Mouse (Mus musculus): ENCODE data around the gene Enpep.

Gene Enpep

DNA sequence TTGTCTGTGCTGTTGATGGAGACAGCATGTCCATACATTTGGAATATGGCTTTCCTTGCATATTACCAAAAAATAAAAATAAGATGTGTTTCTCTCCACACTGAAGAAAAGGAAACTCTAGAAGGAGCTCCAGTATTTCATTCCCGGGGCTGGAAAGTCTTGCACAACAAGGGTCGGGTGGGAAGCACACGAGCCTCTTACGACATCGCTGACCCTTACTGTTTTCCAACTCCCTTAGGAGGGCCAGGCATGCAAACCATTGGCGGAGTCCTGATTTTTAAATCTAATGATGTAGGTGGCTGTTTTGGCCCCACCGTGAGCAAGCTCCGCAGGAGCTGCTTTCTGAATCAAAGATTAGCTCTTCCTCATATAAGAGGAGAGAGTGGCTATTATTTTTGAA lies 20.6 kb downstream of the Enpep start:
- DNase-seq = no peak

DNA sequence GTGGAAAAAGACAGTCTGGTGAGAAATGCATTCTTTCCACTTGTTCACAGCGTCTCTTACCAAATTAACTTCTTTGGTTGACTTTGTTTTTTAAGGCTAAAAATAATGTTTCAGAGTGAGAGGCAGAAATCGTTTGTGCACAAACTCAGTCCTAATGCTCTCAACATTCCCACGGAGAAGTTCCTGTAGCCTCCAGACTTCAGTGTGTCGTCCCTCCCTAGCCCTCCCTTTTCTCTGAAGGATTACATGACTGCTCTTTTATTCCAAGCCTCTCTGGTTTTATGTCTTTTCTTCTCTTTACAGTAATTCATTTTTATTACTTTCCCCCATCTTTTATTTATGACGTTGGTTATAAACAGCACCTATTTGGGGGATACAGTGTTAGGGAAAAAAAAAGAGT lies 22.6 kb downstream of the Enpep start:
- DNase-seq = no peak

DNA sequence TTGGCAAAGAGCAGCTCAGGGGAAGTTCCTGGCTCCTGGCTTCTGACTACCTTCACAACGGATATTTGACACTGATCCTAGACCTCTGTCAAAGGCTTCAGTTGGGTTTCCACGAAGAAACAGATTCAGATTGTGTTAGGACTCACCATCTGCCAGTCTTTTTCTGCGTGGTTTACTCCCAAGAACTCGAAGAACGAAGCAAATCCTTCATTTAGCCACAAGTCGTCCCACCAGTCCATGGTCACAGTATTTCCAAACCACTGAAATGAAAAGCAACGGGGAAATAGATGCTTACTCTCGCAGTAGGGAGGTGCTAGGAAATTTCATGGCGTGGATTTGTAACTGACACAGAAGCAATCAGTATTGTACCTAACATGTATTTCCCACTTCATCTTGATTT lies 23.6 kb downstream of the Enpep start:
- DNase-seq = no peak

DNA sequence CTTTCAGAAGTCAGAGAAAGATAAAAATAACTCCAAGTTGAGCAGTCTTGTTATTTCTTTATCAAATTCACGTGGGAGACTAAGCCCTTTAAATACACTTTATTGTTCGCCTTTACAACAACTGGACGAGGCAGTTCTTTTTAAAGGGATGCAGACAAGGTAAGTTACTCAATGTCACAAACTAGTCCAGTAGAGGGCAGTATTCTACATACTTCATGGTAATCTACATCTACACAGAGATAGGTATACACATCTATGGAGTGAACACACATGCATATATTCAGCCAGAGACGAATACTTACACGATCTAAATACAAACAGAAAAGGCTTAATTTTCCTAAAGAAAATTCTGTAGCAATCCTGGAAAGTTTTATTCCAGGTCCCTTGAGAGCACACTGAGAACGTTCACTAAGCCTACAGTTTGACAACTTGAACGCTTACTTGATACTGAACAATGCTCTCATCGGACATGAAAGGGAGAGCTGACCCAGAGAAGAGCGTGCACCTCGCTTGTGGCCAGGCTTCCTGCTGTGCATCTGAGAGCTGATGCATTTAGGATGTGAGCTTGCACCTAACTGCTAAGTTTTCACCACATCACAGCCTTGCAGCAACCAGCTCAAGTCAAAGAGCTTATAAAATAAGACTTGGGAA lies 24.3 kb downstream of the Enpep start:
- peak; percentile 25 for DNase-seq

DNA sequence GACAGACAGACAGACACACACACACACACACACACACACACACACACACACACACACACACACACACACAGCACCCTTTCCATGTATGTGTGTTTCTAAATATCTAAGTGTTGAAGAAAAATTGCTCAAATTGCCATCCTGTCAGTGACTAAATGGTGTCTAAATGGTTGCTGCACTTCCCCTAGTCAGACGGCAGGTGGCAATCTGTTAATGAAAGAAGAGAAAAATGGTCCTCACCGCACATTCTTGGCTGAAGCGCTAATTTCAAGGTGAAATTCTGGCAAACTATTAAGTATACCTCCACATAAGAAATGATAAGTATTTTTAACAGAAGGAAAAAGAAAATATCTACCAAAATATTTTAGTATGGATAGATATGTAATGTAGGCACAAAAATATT lies 28.6 kb downstream of the Enpep start:
- DNase-seq = peak; percentile 40

DNA sequence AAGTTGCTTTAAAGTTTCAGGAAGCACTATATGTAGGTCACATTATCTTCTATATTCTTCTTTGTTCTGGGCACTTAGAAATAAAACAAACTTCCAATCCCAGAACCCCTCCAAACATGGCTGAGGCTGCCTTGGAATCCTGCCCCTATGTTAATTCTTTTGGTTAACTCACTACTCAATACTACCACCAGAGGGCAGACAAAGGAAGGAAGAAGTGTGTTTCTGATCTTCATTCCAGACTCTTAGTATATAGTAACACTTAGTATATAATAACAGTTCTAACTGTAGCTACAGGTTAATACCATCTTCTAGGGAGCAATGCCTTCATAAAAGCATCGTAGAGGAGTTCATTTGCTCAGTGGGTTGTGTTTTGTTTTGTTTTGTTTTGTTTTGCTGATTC lies 32.6 kb downstream of the Enpep start:
- peak; percentile 21 for DNase-seq

DNA sequence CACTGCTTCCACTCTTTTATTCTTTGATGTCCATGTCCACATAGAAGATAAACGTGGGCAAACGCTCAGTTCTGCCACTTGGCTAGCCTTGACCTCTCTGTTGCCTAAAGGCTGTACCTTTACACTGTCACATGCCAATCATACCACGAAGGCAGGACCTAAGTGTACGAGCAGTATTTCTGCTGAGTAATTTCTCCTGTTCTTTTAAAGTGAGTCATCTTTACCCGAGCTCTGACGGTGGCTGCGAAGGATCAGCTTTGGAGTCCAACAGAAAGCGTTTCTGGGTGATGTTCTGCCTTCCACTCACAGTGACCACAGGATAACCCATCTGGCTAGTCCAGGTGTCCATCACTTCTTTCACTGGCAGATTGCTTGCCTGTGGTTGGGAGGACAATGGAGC lies 33.9 kb downstream of the Enpep start:
- no peak for DNase-seq

DNA sequence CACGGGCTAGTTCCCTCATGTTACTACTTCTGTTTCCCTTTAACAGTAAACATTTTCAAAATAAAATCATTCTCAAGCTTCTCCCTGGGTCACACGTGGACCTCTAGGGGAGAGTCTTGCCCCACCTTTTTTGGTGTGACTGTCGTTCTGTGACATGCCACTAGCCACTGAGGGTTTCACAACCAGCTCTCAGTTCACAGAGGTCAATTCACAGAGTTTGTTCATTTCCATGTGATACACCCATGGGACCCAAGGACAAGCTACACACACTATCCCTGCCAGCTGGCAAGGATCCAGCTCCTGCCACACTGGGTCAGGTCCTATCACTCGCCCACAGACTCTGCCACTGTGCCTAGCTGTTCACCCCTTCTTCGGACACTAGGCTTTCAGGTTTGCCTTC lies 35.5 kb downstream of the Enpep start:
- DNase-seq = no peak

DNA sequence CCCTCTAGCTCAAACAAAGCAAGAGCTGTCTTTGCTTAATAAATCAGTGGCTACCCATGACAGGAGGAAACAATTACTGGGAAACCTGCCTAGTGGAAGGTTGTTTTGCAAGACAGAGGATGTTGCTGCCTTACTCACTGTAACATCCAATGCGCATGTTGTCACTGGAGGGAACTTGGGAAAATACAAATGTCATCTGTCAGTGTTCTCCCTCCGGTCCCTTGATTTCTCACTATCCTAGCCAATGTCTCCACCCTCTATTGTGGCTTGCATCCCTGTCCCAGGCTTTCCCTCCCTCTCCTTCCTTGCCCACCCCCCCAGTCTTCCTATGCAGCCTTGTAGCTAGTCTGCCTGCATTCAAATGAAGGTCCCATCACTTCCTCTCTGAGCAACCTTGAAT lies 36.6 kb downstream of the Enpep start:
- no peak for DNase-seq

DNA sequence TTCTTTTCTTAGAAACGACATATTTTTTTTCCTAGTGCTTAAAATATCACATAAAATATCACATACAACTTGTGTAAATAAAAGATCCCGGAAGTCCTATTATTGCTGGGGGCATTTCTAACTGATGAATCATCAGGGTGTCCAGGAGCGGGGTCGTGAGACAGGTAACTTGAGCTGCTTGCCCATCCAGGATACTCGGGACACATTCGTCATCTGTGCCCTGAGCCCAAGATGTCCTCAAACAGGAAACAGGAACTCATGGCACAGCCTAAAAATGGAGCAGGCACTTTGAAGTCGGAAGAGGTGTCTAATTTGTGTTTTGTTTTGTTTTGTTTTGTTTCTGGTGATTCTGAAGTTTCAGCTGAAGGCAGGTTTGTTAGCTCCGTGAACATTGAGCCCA lies 43.0 kb downstream of the Enpep start:
- DNase-seq = no peak

DNA sequence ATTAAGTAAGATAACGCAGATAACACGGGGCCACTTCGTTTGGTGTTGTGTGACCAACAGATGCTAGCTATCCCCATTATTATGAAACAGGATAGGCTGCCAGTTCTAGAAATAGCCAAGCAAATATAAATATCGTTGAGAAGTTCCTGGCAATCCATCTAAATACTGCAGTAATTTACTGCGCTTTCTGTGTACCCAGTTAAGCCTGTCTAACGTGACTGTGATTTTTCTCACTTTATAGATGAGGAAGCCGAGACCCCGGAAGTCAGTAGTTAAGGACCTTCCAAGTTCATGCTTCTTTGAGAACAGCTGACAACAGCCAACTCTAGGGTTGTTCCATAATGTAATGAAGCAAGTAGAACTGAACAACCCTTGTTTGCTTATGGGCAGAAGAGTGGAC lies 45.4 kb downstream of the Enpep start:
- DNase-seq = no peak

DNA sequence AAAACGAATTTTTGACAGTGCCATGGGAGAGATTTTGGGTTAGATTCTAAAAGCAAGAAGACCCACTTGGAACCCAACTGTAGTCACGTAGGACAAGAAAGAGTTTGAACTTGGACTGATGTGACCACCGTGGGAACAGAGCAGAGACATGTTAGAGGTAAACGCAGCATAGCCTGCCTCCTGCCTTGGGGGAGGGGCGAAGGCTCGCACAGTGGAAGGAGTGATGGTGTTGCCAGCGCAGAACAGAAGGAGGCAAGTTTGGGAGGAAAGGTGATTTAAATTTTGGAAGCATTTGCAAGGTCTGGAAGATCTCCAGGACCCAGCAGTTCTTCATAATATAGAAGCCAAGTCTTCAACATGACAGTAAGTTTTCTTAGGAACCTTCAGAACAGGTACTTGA lies 46.1 kb downstream of the Enpep start:
- DNase-seq = no peak

DNA sequence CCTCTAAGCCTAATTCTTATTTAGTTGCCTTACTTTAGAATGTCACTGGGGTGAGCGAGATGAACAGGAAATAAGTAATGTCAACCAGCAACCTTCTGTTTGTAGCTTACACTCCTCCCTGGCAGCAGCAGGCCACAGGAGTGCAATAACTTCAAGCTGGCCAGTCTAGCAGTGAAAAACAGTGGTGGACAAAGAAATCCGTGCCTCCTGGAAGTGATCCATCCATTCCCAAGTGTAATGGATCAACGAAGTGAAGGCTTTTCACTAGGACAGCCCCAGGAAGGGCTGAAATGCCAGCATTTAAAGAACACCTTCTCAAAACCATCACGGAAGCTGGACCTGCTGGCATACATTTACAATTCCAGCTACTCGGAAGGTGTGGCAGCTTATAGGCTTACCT lies 48.2 kb downstream of the Enpep start:
- DNase-seq = no peak

DNA sequence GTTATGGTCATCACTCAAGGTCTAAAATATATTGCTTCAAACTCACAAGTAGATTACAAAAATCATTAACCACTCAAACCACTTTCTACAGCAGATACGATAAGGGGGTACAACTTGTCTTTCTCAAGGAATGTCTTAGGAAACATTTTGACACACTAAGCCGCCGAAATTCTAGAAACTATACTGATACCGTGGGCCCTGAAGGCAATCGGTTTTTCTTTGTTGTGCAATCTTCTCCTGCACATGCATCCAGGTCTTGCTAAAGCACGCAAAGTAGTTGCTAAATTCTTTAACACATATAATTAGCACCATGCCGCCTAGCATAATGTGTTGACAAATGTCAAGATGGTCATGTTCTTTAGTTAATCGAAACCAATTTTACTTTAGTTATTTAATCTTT lies 53.1 kb downstream of the Enpep start:
- DNase-seq = no peak

DNA sequence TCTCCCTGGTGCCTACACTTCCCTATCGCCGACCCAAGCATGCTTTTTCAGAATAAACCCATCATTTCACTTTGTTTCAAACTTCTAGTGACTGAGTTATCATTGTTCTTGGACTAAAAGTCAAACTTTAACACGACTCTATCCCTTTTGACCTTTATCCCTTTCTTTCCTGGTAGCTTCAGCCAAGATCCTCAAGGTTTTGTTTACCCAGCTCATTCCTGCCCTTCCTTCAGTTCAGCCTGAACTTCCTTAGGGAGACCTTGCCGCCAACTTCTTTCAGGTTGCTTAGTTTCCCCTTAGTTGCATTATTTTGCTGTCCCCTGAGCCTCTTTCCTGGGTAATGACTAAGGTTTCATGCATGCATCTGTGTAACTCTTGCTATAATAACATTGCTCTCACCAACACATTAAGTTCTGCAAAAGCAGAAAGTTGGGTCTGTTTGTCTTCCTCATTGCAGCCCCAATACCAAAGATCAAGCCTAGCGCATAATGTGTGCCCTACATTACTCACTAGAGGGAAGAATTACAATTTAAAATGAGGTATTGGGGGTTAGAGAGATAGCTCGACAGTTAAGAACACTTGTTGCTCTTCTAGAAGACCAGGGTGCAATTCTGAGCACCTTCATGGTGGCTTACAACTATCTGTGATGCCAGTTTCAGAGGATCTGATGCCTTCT lies 59.2 kb downstream of the Enpep start:
- no peak for DNase-seq

DNA sequence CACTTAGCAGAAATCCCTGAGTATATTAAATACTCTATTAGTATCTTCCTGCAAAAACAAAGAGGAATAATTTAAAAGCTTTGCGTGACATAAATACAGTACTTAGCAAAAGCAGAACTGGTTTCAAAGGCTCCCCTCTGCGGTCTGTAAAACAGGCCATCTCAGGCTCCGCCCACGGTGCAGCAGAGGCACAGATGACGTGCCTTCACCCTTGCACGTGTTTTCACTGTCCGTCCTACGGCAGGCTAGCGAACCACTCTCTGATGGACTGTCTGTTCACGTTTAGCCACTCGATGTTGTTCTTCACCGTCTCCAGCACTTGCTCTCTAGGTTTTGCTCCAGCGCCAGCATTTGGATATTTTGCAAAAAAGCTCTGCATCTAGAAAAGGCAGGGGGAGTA lies 62.5 kb downstream of the Enpep start:
- DNase-seq = no peak

DNA sequence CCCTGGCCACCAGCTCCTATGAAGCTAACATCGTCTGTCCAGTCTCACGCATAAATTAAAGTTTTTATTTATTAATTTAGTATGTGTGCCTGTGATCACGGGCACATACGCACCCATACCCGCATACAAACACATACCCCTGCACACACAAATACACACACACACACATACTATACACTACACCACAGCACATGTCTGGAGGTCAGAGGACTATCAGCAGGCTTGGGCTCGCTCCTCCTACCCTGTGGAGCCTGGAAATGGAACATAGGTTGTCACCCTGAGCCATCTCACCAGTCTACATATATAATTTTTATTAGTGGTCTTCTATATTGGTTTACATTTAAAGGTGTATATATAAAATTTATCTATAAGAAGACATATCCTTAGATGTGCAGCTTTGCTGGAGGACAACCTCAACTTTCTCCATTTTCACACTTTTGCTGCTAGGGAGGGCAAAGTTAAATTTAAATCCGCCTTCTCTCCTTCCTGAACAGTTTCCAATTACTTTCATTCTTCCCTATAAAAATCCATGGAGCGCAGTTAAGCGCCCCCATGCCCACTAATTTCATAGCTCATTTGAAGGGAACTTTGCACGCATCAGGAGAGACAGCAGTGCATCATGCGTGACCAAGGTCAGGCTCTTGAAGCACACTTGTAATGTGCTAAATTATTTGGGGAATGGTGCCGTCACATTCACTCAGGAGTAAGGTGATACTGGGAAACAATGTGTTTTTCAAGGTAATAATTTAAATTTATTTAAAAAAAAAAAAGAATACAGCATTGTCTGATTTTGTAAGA lies 63.4 kb downstream of the Enpep start:
- no peak for DNase-seq

DNA sequence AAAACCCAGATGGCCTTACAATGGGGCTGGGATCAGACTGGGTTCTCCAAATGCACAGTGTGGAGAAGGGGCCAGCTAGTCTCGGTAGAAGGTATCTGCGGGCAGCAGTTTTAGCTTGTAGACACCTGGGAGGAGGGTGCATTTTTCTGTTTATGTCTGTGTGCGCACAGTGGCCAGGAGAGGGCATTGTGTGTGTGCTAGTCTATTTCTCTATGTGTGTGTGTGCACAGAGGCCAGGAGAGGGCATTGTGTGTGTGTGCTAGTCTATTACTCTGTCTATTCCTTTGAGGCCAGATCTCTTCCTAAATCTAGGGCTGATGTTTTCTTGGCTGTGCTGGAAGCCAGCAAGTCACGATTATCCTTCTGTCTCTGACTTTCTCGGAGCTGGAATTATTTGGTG lies 74.0 kb downstream of the Enpep start:
- no peak for DNase-seq

DNA sequence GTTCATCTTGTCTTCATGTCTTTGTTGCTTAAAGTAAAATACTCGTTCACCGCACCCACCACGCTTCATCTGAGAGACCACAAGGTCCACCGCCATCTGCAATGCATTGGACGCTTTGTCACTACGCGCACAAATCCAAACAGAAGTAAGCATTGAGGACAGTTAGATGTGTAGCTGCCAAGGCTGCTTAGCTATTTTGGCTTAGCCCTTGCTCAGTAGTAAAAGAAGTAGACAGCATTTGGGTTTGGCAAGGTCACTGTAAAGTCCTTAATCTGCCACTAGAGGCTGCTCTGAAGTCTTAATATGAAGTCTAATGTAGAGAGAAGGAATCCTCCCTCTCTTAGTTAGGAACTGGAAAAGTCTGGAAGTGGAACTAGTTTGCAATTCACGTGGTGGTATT lies 75.8 kb downstream of the Enpep start:
- no peak for DNase-seq

DNA sequence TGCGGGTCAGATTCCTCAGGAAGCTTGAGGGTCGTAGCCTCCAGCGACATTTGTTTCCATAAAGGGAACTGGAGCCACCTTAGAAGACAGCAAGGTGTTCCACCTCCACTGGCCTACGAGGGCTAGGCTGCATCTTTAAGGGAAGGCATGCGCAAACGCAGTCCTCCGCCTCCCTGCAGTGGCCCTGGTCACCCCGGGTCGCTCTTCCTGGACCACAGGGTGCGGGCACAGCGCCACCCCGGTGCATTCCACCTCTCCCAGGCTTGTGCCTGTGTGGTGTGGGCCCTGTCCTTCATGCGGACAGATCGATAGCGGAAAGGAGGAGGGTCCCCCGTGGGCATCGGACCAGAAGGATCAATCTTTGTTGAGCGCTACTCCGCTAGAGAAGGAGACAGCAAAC lies 76.2 kb downstream of the Enpep start:
- DNase-seq = no peak

DNA sequence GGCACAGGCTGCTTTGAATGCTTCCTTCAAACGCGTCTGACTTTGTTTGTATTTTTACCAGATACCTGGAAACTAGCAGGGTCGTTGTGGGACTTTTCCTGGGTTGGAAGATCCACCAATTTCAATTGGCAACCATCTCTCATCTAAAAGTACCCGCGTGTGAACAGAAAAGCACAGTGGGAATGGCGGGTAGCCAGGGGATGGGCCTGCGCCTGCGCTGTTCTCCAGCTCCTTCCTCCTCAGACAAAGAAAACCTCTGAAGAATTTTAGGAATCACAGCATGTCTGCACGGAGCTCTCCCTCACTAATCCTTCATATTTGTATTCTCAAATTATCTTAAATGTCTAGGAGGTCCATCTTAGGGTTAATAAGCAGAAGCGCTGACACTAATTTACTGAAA lies 78.3 kb downstream of the Enpep start:
- DNase-seq = no peak

DNA sequence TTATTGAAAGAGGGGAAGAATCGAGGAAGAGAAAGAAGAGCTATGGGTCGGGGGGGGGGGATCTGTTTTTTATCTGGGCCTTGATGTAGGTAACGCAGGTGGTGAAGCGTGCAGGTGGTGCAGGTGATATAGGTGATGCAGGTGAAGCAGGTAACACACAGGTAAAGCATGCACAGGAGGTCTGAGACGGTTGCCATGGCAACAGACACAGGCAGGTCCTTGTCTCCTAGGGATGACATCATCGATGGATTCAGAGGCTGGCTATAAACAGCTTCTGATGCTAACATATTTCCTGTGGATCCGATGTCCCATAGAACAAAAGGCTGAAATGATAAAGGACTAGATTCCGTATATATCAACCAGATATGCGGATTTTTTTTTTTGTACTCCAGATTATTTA lies 81.5 kb downstream of the Enpep start:
- no peak for DNase-seq

DNA sequence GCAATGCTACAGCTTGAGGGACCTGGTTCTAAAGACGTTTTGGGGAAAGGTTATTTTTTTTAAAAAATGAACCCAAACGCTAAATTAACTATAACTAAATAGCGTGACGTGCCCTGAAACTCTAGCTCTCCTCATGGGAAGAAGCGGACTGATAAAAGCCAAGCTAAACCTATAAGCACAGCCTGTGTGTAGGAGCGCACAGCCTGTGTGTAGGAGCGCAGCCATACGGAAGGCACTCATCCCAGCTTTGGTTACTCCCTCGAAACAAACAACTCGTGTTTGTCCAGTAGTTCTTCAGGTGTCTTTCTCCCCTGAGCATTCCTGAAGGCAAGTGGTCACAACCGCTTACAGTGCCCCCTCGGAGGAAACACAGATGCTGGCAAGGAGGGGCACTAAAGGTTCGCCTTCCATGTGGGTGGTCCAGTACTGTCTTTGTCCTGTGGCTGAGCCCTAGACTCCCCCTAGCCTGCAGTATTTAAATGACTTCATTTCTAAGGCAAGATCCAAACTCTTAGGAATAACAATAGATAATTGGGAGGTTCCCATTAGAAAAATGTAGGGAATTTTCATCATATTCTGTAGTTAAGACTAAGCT lies 93.8 kb downstream of the Enpep start:
- no peak for DNase-seq

DNA sequence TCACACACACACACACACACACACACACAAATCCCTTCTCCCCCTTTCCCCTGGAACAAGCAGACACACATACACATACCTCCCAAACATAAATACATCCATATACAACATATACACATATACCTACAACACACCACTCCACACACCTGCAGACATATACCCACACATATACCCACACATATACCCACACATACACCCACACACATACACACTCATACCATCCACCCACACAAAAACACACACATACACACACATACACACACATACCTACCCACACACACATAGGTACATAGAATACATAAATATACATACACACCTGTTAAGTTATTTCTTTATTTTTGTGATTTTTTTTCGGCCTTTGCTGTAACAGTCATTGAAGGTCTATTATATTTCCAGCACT lies 94.5 kb downstream of the Enpep start:
- no peak for DNase-seq

Data from thymus, postnatal 14 days (tissue).